Mouse (Mus musculus) kidney, embryonic 16.5 days (tissue): ENCODE results near the gene H2afy. TPM values are rescaled to one million over a fixed set of nuclear protein-coding genes. Genes with fewer than 3 reads are reported as not detected.

Experiments
- ATAC-seq: fragments of 200-750 bp; cut with Nextera tagmentation; 2 replicates; pipeline ENCODE4 v1.8.0; 2017; ENCODE audit warnings: moderate TSS enrichment; ENCODE audit not compliant: low FRiP score, low TSS enrichment
- H3K27ac ChIP-seq: fragments of 300-500 bp; sonication (generic); 2 replicates; pipeline ENCODE4 v1.5.1; 2014; ENCODE audit warnings: low read length
- H3K27me3 ChIP-seq: fragments of 300-500 bp; sonication (generic); 2 replicates; pipeline ENCODE4 v1.6.1; 2014; ENCODE audit warnings: low read length, control low read depth, mixed read lengths; ENCODE audit not compliant: insufficient read depth
- H3K36me3 ChIP-seq: fragments of 300-500 bp; sonication (generic); 2 replicates; pipeline ENCODE4 v1.6.1; 2014; ENCODE audit warnings: low read length, control low read depth, mixed read lengths; ENCODE audit not compliant: insufficient read depth
- H3K4me1 ChIP-seq: fragments of 300-500 bp; sonication (generic); 2 replicates; pipeline ENCODE4 v1.6.1; 2014; ENCODE audit warnings: low read length, control low read depth, mixed read lengths; ENCODE audit not compliant: insufficient read depth
- H3K4me2 ChIP-seq: fragments of 300-500 bp; sonication (generic); replicated peaks from 2 replicates; pipeline ENCODE4 v1.6.1; 2014; ENCODE audit warnings: low read depth, low read length
- H3K4me3 ChIP-seq: fragments of 300-500 bp; sonication (generic); 2 replicates; pipeline ENCODE4 v1.5.1; 2014; ENCODE audit warnings: mild to moderate bottlenecking, low read length
- H3K9ac ChIP-seq: fragments of 300-500 bp; sonication (generic); replicated peaks from 2 replicates; pipeline ENCODE4 v1.6.1; 2014; ENCODE audit warnings: low read length
- H3K9me3 ChIP-seq: fragments of 300-500 bp; sonication (generic); 2 replicates; pipeline ENCODE4 v1.6.1; 2016; ENCODE audit warnings: low read length, control low read depth
- WGBS: fragments of 180-500 bp; shearing (Covaris S2); extraction: QIAGEN DNeasy Blood & Tissue Kit; methylation state at CpG from one replicate; pipeline ENCODE4 v1.1.7; 2014; 5-methylcytosine and 5-hydroxymethylcytosine counted together
- polyA plus RNA-seq: library from polyadenylated mRNA; unstranded; fragments of >200 nt; fragmentation: Nextera tagmentation; extraction: Ambion mirVana; gene quantifications from 2 replicates; pipeline ENCODE4 v1.2.1, GENCODE M21; 2015

H2afy gene
- polyA plus RNA-seq, 1 experiment from 2014 or later, result 367 TPM

DNA sequence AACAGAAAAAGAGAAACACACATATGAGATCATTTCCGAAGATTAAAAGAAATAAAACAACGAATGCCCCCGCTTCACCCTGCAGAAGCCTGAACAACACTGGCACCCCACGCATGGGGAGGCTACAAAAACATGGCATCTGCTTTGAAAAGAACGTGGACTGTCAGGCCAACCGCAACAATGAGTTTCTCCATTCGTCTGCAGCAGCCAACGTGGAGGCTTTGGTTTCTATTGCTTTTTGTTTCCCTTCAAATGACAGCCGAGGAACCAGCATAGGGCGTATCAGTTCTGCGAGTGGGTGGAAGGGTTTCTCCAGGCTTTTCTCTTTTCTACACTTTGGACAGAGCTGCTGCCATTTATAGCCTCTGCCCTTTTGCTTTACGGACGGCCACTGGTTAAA, 47.6 kb downstream of the H2afy start:
- no peak overlapping the region for H3K4me2 ChIP-seq
- no peak overlapping the region for H3K9ac ChIP-seq
- no peak overlapping the region for H3K27ac ChIP-seq
- H3K27me3 ChIP-seq, result no peaks in the 10 kb centered on the region
- no peak for ATAC-seq
- 50% methylated on average over 13 of the region's 13 CpGs for WGBS
- H3K9me3 ChIP-seq, result no peaks in the 10 kb centered on the region
- peaks cover 24% of the 10 kb centered on the region for H3K4me1 ChIP-seq
- H3K36me3 ChIP-seq, result peaks cover 47% of the 10 kb centered on the region
- no peak overlapping the region for H3K4me3 ChIP-seq

DNA sequence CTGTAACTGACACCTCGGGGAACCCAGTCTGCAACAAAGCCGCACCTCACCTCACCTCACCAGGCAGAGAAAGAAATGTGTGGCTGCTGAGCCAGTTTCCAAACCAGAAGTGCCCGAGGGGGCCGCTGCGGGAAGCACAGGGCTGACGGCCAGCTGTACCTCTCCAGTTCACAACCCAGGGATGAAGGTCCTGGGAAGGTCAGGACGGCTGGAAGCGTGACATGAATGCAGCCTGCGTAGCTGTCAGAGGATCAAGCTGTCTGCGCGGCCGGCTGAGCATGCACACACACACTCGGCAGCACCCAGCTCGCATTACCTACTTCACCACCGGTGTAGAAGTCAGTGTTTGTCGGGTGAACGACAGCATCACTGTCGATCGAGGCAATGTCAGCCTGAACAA, 48.2 kb downstream of the H2afy start:
- H3K9ac ChIP-seq, result no peak overlapping the region
- ATAC-seq, result peak; percentile 63; the same call in 1 of the 2 replicates
- H3K4me1 ChIP-seq, result peaks cover 19% of the 10 kb centered on the region
- no peak overlapping the region for H3K27ac ChIP-seq
- no peak overlapping the region for H3K4me2 ChIP-seq
- no peaks in the 10 kb centered on the region for H3K27me3 ChIP-seq
- no peak overlapping the region for H3K4me3 ChIP-seq
- H3K36me3 ChIP-seq, result peaks cover 52% of the 10 kb centered on the region
- 41% methylated on average over 19 of the region's 19 CpGs for WGBS
- H3K9me3 ChIP-seq, result no peaks in the 10 kb centered on the region

GRCm38 (mm10) chr13:56084146-56084905, 51.8 kb downstream of the H2afy start:
- H3K36me3 ChIP-seq, result peaks cover 57% of the 10 kb centered on the region
- 84% methylated on average over 20 of the region's 20 CpGs for WGBS
- H3K4me3 ChIP-seq, result no peak overlapping the region
- no peak overlapping the region for H3K9ac ChIP-seq
- no peaks in the 10 kb centered on the region for H3K9me3 ChIP-seq
- peaks cover 19% of the 10 kb centered on the region for H3K4me1 ChIP-seq
- H3K4me2 ChIP-seq, result no peak overlapping the region
- H3K27ac ChIP-seq, result no peak overlapping the region
- H3K27me3 ChIP-seq, result no peaks in the 10 kb centered on the region
- ATAC-seq, result no peak

DNA sequence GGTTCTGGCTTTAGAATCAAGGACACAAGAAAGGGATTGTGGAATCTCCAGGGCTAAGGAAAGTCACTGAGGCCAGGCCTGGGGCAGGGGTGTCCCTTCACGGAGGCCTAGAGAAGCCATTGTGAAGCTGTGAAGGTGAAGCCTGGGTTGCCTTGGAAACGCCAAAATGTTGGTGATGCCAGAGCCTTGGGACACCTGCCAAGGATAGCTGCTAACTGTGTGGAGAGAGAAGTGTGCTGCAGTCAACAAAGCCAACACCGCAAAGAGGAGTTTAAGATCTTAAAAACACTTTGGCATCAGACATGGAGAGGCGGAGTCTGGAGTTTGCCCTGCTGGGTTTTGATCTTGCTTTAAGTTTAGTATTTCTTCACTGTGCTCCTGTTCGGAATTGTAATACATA, 54.5 kb downstream of the H2afy start:
- 85% methylated on average over 5 of the region's 5 CpGs for WGBS
- H3K4me2 ChIP-seq, result no peak overlapping the region
- H3K9ac ChIP-seq, result no peak overlapping the region
- H3K27me3 ChIP-seq, result no peaks in the 10 kb centered on the region
- H3K4me1 ChIP-seq, result no peaks in the 10 kb centered on the region; the same call in 1 of the 2 replicates
- no peaks in the 10 kb centered on the region for H3K9me3 ChIP-seq
- no peak overlapping the region for H3K4me3 ChIP-seq
- ATAC-seq, result no peak
- H3K27ac ChIP-seq, result no peak overlapping the region
- peaks cover 60% of the 10 kb centered on the region for H3K36me3 ChIP-seq

GRCm38 (mm10) chr13:56079616-56080015, 56.5 kb downstream of the H2afy start:
- no peaks in the 10 kb centered on the region for H3K9me3 ChIP-seq
- ATAC-seq, result no peak
- H3K4me1 ChIP-seq, result no peaks in the 10 kb centered on the region
- no peaks in the 10 kb centered on the region for H3K27me3 ChIP-seq
- WGBS, result 93% methylated on average over 2 of the region's 2 CpGs
- no peak overlapping the region for H3K27ac ChIP-seq
- H3K9ac ChIP-seq, result no peak overlapping the region
- H3K4me2 ChIP-seq, result no peak overlapping the region
- peaks cover 70% of the 10 kb centered on the region for H3K36me3 ChIP-seq
- no peak overlapping the region for H3K4me3 ChIP-seq

GRCm38 (mm10) chr13:56078724-56079262, 57.4 kb downstream of the H2afy start:
- Histone ChIP-seq H3K4me1 (no peaks in the 10 kb centered on the region), H3K9me3 (no peaks in the 10 kb centered on the region), H3K4me2 (no peak overlapping the region), H3K27ac (no peak overlapping the region), H3K36me3 (peaks cover 74% of the 10 kb centered on the region), H3K27me3 (no peaks in the 10 kb centered on the region), H3K9ac (no peak overlapping the region), H3K4me3 (no peak overlapping the region)
- ATAC-seq, result no peak
- 47% methylated on average over 17 of the region's 17 CpGs for WGBS

DNA sequence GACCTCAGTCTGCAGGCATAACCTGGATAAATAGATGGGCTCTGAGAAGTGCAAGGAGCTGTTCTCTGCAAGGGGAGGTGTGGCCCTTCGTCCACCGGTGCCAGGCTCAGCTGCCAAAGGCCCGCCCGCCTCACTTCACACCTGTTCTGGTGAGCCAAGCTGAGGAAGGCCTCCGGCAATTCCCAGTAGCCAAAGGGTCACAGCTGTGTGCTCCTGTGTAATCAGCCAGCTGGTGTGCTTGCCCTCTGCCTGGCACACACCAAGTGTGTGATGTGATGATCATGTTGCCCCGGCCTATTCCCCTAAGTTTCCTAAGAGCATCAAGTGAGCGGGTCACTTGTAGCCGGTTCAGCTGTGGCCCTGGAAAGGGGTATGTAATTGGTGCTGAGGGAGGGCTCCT, 60.2 kb downstream of the H2afy start:
- H3K9ac ChIP-seq, result no peak overlapping the region
- H3K27ac ChIP-seq, result no peak overlapping the region
- 87% methylated on average over 8 of the region's 8 CpGs for WGBS
- H3K4me2 ChIP-seq, result no peak overlapping the region
- no peaks in the 10 kb centered on the region for H3K4me1 ChIP-seq
- no peak overlapping the region for H3K4me3 ChIP-seq
- ATAC-seq, result no peak
- no peaks in the 10 kb centered on the region for H3K9me3 ChIP-seq
- peaks cover 64% of the 10 kb centered on the region for H3K36me3 ChIP-seq
- no peaks in the 10 kb centered on the region for H3K27me3 ChIP-seq

DNA sequence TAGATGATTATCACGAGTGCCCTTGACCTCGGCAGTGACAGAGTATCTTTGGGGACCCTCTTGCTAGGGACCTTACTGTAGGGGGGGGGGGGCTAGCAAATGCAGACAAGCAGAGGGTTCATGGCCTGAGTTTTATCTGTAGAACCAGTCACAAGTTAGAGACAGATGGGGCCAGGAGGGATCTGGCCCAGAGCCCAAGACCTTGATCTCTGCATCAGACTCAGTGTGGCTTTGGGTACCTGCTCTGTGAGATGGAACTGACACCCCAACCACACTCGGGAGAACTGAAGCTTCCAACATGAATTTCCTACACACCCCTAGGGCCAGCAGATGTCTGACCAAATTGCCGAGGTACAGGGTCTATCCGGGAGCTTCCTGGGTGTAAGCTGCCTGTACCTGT, 63.0 kb downstream of the H2afy start:
- 78% methylated on average over 5 of the region's 5 CpGs for WGBS
- H3K9me3 ChIP-seq, result no peaks in the 10 kb centered on the region
- no peak overlapping the region for H3K4me2 ChIP-seq
- H3K36me3 ChIP-seq, result peaks cover 53% of the 10 kb centered on the region
- H3K4me3 ChIP-seq, result no peak overlapping the region
- H3K27ac ChIP-seq, result no peak overlapping the region
- ATAC-seq, result no peak
- no peak overlapping the region for H3K9ac ChIP-seq
- 0 out of 2 replicates have a peak, but pooled peaks cover 3% of the 10 kb centered on the region for H3K4me1 ChIP-seq
- H3K27me3 ChIP-seq, result no peaks in the 10 kb centered on the region

GRCm38 (mm10) chr13:56072268-56072607, 63.9 kb downstream of the H2afy start:
- Histone ChIP-seq H3K4me3 (no peak overlapping the region), H3K36me3 (peaks cover 44% of the 10 kb centered on the region), H3K27me3 (no peaks in the 10 kb centered on the region; the same call in 1 of the 2 replicates), H3K4me1 (0 out of 2 replicates have a peak, but pooled peaks cover 3% of the 10 kb centered on the region), H3K4me2 (no peak overlapping the region), H3K9ac (no peak overlapping the region), H3K27ac (no peak overlapping the region), H3K9me3 (no peaks in the 10 kb centered on the region)
- no peak for ATAC-seq
- WGBS, result 38% methylated on average over 4 of the region's 4 CpGs

DNA sequence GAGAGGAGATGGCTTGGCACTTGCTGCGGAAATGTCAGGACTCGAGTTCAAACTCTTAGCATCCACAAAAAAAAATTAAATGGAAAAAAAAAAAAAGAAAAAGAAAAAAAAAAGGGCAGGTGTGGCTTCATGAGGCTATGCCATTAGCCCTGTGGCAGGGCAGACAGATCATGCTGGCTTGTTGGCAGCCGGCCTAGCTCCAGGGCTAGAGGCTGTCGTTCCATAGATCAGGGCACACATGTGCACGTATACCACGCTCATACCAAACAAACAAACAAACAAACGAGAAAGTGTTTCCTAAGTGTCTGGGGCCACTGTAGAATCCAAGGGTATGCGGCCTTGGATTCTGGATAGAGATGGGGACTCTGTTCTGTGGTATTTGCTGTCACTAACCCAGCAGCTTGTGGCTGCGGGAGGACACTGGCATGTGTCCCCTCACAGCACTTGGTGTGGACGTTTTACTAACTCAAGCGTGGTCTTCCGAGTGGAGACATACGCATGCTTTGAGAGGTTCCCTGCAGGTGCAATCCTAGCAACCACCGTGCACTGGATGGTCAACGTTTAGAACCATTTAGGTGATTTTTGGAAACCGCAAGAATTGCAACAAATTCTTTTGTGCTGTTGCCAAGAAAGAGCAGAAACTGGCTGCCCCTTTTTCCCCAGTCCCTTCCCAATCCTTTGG, 64.4 kb downstream of the H2afy start:
- Histone ChIP-seq H3K9ac (no peak overlapping the region), H3K36me3 (peaks cover 42% of the 10 kb centered on the region), H3K27ac (no peak overlapping the region), H3K27me3 (no peaks in the 10 kb centered on the region; the same call in 1 of the 2 replicates), H3K9me3 (no peaks in the 10 kb centered on the region), H3K4me2 (no peak overlapping the region), H3K4me3 (no peak overlapping the region), H3K4me1 (0 out of 2 replicates have a peak, but pooled peaks cover 3% of the 10 kb centered on the region)
- no peak for ATAC-seq
- 86% methylated on average over 16 of the region's 16 CpGs for WGBS
